Mouse (Mus musculus) stomach, embryonic 16.5 days (tissue): ENCODE data around the gene Adgrd1. TPM values are rescaled to one million over a fixed set of nuclear protein-coding genes. Genes with fewer than 3 reads are reported as not detected.
A peak's percentile ranks its signal among the peaks of the same experiment; 100 is the strongest.

Experiments
- ATAC-seq: fragments of 200-750 bp; cut with Nextera tagmentation; 2 replicates; pipeline ENCODE4 v1.8.0; 2017; ENCODE audit warnings: moderate number of reproducible peaks, moderate TSS enrichment; ENCODE audit not compliant: insufficient read depth, low FRiP score
- H3K27ac ChIP-seq: fragments of 300-500 bp; sonication (generic); 2 replicates; pipeline ENCODE4 v1.5.1; 2014; ENCODE audit warnings: low read length
- H3K27me3 ChIP-seq: fragments of 300-500 bp; sonication (generic); 2 replicates; pipeline ENCODE4 v1.6.1; 2014; ENCODE audit warnings: low read length, control low read depth, mixed read lengths; ENCODE audit not compliant: control insufficient read depth, insufficient read depth
- H3K36me3 ChIP-seq: fragments of 300-500 bp; sonication (generic); 2 replicates; pipeline ENCODE4 v1.6.1; 2014; ENCODE audit warnings: low read length; ENCODE audit not compliant: control insufficient read depth, insufficient read depth
- H3K4me1 ChIP-seq: fragments of 300-500 bp; sonication (generic); 2 replicates; pipeline ENCODE4 v1.6.1; 2014; ENCODE audit warnings: low read length, control low read depth, mixed read lengths; ENCODE audit not compliant: control insufficient read depth, insufficient read depth
- H3K4me2 ChIP-seq: fragments of 300-500 bp; sonication (generic); 2 replicates; pipeline ENCODE4 v1.6.1; 2014; ENCODE audit warnings: low read depth, low read length, mixed read lengths
- H3K4me3 ChIP-seq: fragments of 300-500 bp; sonication (generic); replicated peaks from 2 replicates; pipeline ENCODE4 v1.5.1; 2014; ENCODE audit warnings: mild to moderate bottlenecking, low read length
- H3K9ac ChIP-seq: fragments of 300-500 bp; sonication (generic); 2 replicates; pipeline ENCODE4 v1.6.1; 2014; ENCODE audit warnings: low read length
- H3K9me3 ChIP-seq: fragments of 300-500 bp; sonication (generic); replicated peaks from 2 replicates; pipeline ENCODE4 v1.6.1; 2016; ENCODE audit warnings: low read length, control low read depth; ENCODE audit not compliant: control insufficient read depth
- WGBS: fragments of 180-500 bp; shearing (Covaris S2); extraction: QIAGEN DNeasy Blood & Tissue Kit; methylation state at CpG from one replicate; pipeline ENCODE4 v1.1.7; 2014; 5-methylcytosine and 5-hydroxymethylcytosine counted together
- polyA plus RNA-seq: library from polyadenylated mRNA; unstranded; fragments of >200 nt; fragmentation: Nextera tagmentation; extraction: Ambion mirVana; gene quantifications from 2 replicates; pipeline ENCODE4 v1.2.1, GENCODE M21; 2015

Gene Adgrd1
- polyA plus RNA-seq, 1 experiment from 2014 or later = 4.9 TPM

GRCm38 (mm10) chr5:129177697-129178511 lies 81.4 kb downstream of the Adgrd1 start:
- Histone ChIP-seq H3K9ac (no peak overlapping the region), H3K27me3 (no peaks in the 10 kb centered on the region), H3K4me2 (no peak overlapping the region), H3K4me3 (peak overlapping the region; percentile 21; the same call in 1 of the 2 replicates), H3K36me3 (no peaks in the 10 kb centered on the region), H3K4me1 (no peaks in the 10 kb centered on the region), H3K9me3 (no peaks in the 10 kb centered on the region), H3K27ac (no peak overlapping the region)
- WGBS = 47% methylated on average over 14 of the region's 14 CpGs
- peak; percentile 52 for ATAC-seq

- H3K4me3 ChIP-seq = no peak overlapping the region
- no peaks in the 10 kb centered on the region for H3K4me1 ChIP-seq
- H3K36me3 ChIP-seq = no peaks in the 10 kb centered on the region
- H3K9ac ChIP-seq = no peak overlapping the region
- no peak overlapping the region for H3K4me2 ChIP-seq
- no peaks in the 10 kb centered on the region for H3K9me3 ChIP-seq
- H3K27me3 ChIP-seq = no peaks in the 10 kb centered on the region
- WGBS = 84% methylated on average over 6 of the region's 6 CpGs
- H3K27ac ChIP-seq = no peak overlapping the region
- ATAC-seq = no peak
Observed at GRCm38 (mm10) chr5:129179356-129179755, 82.8 kb downstream of the Adgrd1 start.

- ATAC-seq = no peak
- Histone ChIP-seq H3K4me2 (no peak overlapping the region), H3K9me3 (no peaks in the 10 kb centered on the region), H3K4me3 (no peak overlapping the region), H3K27me3 (no peaks in the 10 kb centered on the region), H3K9ac (no peak overlapping the region), H3K4me1 (no peaks in the 10 kb centered on the region), H3K36me3 (no peaks in the 10 kb centered on the region), H3K27ac (no peak overlapping the region)
- WGBS = 73% methylated on average over 17 of the region's 17 CpGs
Observed at GRCm38 (mm10) chr5:129179995-129180714, 83.6 kb downstream of the Adgrd1 start.

GRCm38 (mm10) chr5:129180715-129181228 lies 84.2 kb downstream of the Adgrd1 start:
- H3K9me3 ChIP-seq = no peaks in the 10 kb centered on the region
- no peak for ATAC-seq
- no peaks in the 10 kb centered on the region for H3K36me3 ChIP-seq
- H3K27me3 ChIP-seq = no peaks in the 10 kb centered on the region
- H3K4me1 ChIP-seq = no peaks in the 10 kb centered on the region
- no peak overlapping the region for H3K27ac ChIP-seq
- H3K4me3 ChIP-seq = no peak overlapping the region
- no peak overlapping the region for H3K4me2 ChIP-seq
- no peak overlapping the region for H3K9ac ChIP-seq
- 70% methylated on average over 13 of the region's 13 CpGs for whole genome bisulfite sequencing

GRCm38 (mm10) chr5:129181450-129181849 lies 84.9 kb downstream of the Adgrd1 start:
- ATAC-seq = no peak
- H3K4me2 ChIP-seq = no peak overlapping the region
- no peak overlapping the region for H3K27ac ChIP-seq
- H3K4me1 ChIP-seq = no peaks in the 10 kb centered on the region
- no peak overlapping the region for H3K4me3 ChIP-seq
- H3K9ac ChIP-seq = no peak overlapping the region
- WGBS = 59% methylated on average over 5 of the region's 5 CpGs
- no peaks in the 10 kb centered on the region for H3K36me3 ChIP-seq
- H3K9me3 ChIP-seq = no peaks in the 10 kb centered on the region
- H3K27me3 ChIP-seq = no peaks in the 10 kb centered on the region

- H3K4me1 ChIP-seq = no peaks in the 10 kb centered on the region
- no peaks in the 10 kb centered on the region for H3K27me3 ChIP-seq
- no peak overlapping the region for H3K9ac ChIP-seq
- no peaks in the 10 kb centered on the region for H3K9me3 ChIP-seq
- H3K4me2 ChIP-seq = no peak overlapping the region
- H3K36me3 ChIP-seq = no peaks in the 10 kb centered on the region
- H3K27ac ChIP-seq = no peak overlapping the region
- 46% methylated on average over 8 of the region's 8 CpGs for WGBS
- no peak for ATAC-seq
- H3K4me3 ChIP-seq = no peak overlapping the region
Observed at GRCm38 (mm10) chr5:129182554-129182953, 86.0 kb downstream of the Adgrd1 start.

- no peak for ATAC-seq
- H3K27ac ChIP-seq = no peak overlapping the region
- 5% methylated on average over 2 of the region's 2 CpGs for WGBS
Observed at GRCm38 (mm10) chr5:129186260-129186659, 89.7 kb downstream of the Adgrd1 start.

GRCm38 (mm10) chr5:129186926-129187325 lies 90.4 kb downstream of the Adgrd1 start:
- no peak overlapping the region for H3K9ac ChIP-seq
- WGBS = 74% methylated on average over 7 of the region's 7 CpGs

More at GRCm38 (mm10) chr5:129186260-129186659, 89.7 kb downstream of the Adgrd1 start:
- Histone ChIP-seq H3K9ac (no peak overlapping the region), H3K4me1 (no peaks in the 10 kb centered on the region), H3K27me3 (no peaks in the 10 kb centered on the region), H3K4me2 (no peak overlapping the region), H3K4me3 (no peak overlapping the region), H3K36me3 (no peaks in the 10 kb centered on the region), H3K9me3 (no peaks in the 10 kb centered on the region)

GRCm38 (mm10) chr5:129189071-129189470 lies 92.5 kb downstream of the Adgrd1 start:
- Histone ChIP-seq H3K4me3 (no peak overlapping the region), H3K4me2 (no peak overlapping the region), H3K36me3 (no peaks in the 10 kb centered on the region), H3K9me3 (no peaks in the 10 kb centered on the region), H3K4me1 (no peaks in the 10 kb centered on the region), H3K9ac (no peak overlapping the region), H3K27ac (no peak overlapping the region), H3K27me3 (no peaks in the 10 kb centered on the region)
- WGBS = 72% methylated on average over 6 of the region's 6 CpGs
- ATAC-seq = no peak

More at GRCm38 (mm10) chr5:129186926-129187325, 90.4 kb downstream of the Adgrd1 start:
- no peaks in the 10 kb centered on the region for H3K36me3 ChIP-seq
- H3K27me3 ChIP-seq = no peaks in the 10 kb centered on the region
- H3K4me3 ChIP-seq = no peak overlapping the region
- no peak overlapping the region for H3K4me2 ChIP-seq
- H3K27ac ChIP-seq = no peak overlapping the region
- no peak for ATAC-seq
- H3K9me3 ChIP-seq = no peaks in the 10 kb centered on the region
- no peaks in the 10 kb centered on the region for H3K4me1 ChIP-seq
